Mouse (Mus musculus) spleen, adult 10 weeks (tissue): ENCODE measurements around the gene Fzd9. TPM values are rescaled to one million over a fixed set of nuclear protein-coding genes. Genes with fewer than 3 reads are reported as not detected.

Experiments used
- polyA plus RNA-seq: library from polyadenylated mRNA; stranded (reverse); fragments of 350-450 nt; fragmentation: Illumina TruSeq; extraction: RNeasy Lipid Tissue Mini Kit (QIAGEN cat#74804); gene quantifications from one replicate; pipeline ENCODE4 v1.2.3, GENCODE M21; 2015; ENCODE audit warnings: low replicate concordance; ENCODE audit not compliant: insufficient read depth

The Fzd9 gene
- polyA plus RNA-seq = 0.10 TPM

DNA sequence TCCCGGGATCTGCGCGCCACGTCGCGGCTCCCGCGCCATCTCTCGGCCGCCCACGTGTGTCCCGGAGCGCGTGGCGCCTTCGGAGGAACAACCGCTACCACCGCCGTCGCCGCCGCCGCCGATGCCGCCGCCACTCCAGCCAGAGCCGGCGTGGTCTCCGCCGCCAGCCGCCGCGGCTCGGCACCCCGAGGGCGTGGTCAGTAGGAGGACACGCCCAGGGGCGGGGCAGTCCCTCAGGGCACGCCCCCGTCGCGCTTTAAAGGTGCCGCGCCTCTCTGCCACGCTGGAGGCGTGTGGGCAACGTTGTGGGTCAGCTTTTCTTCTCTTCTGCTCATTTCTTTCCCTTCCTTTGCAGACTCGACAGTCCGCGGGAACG, at the start of gene Fzd9:
TSS of gene Fzd9 (minus strand) at position 152 of the 376 bp plus-strand sequence.

Other genes with a start within 250 kb of the Fzd9 start
- gene Abhd11, start 242.1 kb downstream of the Fzd9 start, polyA plus RNA-seq = 24.8 TPM
- gene Stx1a, start 227.7 kb downstream of the Fzd9 start, polyA plus RNA-seq = 1.6 TPM
- 12.8 TPM for gene Dnajc30, start 187.0 kb downstream of the Fzd9 start, polyA plus RNA-seq
- gene Bud23, start 186.3 kb downstream of the Fzd9 start, polyA plus RNA-seq = 30.9 TPM
- gene Vps37d, start 173.0 kb downstream of the Fzd9 start, polyA plus RNA-seq = not detected
- 0.12 TPM for gene Mlxipl, start 161.3 kb downstream of the Fzd9 start, polyA plus RNA-seq
- 9.8 TPM for gene Tbl2, start 101.6 kb downstream of the Fzd9 start, polyA plus RNA-seq
- gene Bcl7b, start 82.9 kb downstream of the Fzd9 start, polyA plus RNA-seq = 31.1 TPM
- 102 TPM for gene Baz1b, start 64.0 kb downstream of the Fzd9 start, polyA plus RNA-seq
- not detected for gene Fkbp6, start 98.8 kb upstream of the Fzd9 start, polyA plus RNA-seq
- not detected for gene Trim50, start 102.1 kb upstream of the Fzd9 start, polyA plus RNA-seq
- gene Nsun5, start 118.7 kb upstream of the Fzd9 start, polyA plus RNA-seq = 17.7 TPM
- 14.8 TPM for gene Pom121, start 143.3 kb upstream of the Fzd9 start, polyA plus RNA-seq